Mouse (Mus musculus): ENCODE measurements at regions not wholly inside any gene's neighbourhood (a gene's known extent, or its start where the extent isn't known, plus 50 kb on each side); places are given as distances from the start of the nearest gene placed in this dataset.

DNA sequence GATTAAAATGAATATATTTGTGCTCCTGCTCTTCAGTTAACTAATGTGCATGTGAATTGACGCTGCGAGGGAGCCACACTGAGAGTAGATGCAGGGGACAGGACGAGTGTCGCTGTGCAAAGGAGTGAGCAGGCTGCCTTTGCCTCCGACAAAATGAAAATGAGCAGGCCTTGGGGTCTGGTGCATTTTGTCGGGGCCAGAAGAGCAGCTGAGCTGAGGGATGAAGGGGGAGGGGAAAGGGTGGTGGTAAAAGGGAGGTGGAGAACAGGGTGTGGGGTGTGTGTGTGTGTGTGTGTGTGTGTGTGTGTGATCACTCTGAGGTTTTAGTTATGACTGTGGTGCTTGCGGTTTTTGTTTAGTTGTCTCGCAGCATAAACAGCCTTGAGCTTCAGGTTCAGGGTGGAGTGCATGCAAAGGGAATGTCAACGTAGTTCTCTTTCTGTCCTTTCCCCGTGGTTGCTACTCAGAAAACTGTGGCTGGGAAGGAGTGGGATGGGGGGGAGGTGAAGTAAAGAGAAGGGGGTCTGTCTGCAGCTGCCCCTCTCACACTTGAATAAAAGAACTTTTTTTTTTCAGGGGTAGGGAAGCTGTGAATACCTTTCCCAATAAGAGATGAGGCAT is 163.0 kb upstream of the Tmem161b start:
- TF ChIP-seq CTCF (IDR thresholded peaks at IDR 0.05; ENCODE audit: low read depth) (no peak), EP300 (IDR thresholded peaks at IDR 0.05; ENCODE audit: low read depth) (no peak)

Data from liver, embryonic 14.5 days (tissue).